Mouse (Mus musculus): ENCODE measurements around the gene Jup.

DNA sequence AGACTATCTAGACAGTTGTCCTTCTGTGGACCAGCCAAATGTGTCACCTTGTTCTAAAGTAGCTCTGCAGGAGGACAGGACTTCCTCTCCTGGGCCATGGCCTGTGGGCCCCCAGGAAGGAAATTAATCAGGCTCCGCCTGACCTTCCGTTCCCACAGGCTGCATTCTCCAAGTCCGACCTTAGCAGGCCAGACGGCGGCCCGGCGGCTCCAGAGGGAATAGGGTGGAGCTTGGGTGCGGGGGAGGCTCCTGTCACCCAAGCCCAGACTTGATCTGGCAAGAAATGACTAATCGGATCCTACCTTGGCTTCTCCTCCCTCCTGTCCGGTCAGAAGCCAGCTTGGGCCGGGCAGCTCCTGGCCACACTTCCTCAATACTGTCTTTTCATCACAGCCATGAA is 2.4 kb downstream of the Jup start:
- TF ChIP-seq CTCF (IDR thresholded peaks at IDR 0.05; ENCODE audit: borderline replicate concordance, insufficient read depth, low read length), result no peak
- no peak for TF ChIP-seq POLR2A (IDR thresholded peaks at IDR 0.05; ENCODE audit: low read depth, low read length)
